Mouse (Mus musculus) bone marrow macrophage, adult 2 months (primary cell): ENCODE measurements around the gene Ldah. TPM values are rescaled to one million over a fixed set of nuclear protein-coding genes. Genes with fewer than 3 reads are reported as not detected.
A peak's percentile ranks its signal among the peaks of the same experiment; 100 is the strongest.

ENCODE experiments used
- H3K27ac ChIP-seq: 2 replicates; pipeline ENCODE4 v1.5.1; 2012; ENCODE audit warnings: low read depth, low read length; ENCODE audit not compliant: insufficient read depth
- H3K4me1 ChIP-seq: 2 replicates; pipeline ENCODE4 v1.6.1; 2012; ENCODE audit warnings: low read length; ENCODE audit not compliant: control insufficient read depth, insufficient read depth
- H3K4me3 ChIP-seq: 2 replicates; pipeline ENCODE4 v1.5.1; 2012; ENCODE audit warnings: mild to moderate bottlenecking, low read length, moderate library complexity; ENCODE audit not compliant: insufficient read depth
- CTCF ChIP-seq: IDR thresholded peaks from 2 replicates; pipeline ENCODE4 v1.5.1; 2012; ENCODE audit warnings: low read depth, mild to moderate bottlenecking, low read length, moderate library complexity
- POLR2A ChIP-seq: IDR thresholded peaks from 2 replicates; pipeline ENCODE4 v1.6.1; 2012; ENCODE audit warnings: mild to moderate bottlenecking, low read depth, low read length, borderline replicate concordance
- polyA plus RNA-seq: library from polyadenylated mRNA; stranded (reverse); fragments of >200 nt; gene quantifications from 2 replicates; pipeline ENCODE4 v1.2.4, GENCODE M21; 2012; ENCODE audit not compliant: missing spikeins, insufficient read depth, insufficient read length

Ldah gene
- polyA plus RNA-seq, 1 experiment, result 47.9 TPM

DNA sequence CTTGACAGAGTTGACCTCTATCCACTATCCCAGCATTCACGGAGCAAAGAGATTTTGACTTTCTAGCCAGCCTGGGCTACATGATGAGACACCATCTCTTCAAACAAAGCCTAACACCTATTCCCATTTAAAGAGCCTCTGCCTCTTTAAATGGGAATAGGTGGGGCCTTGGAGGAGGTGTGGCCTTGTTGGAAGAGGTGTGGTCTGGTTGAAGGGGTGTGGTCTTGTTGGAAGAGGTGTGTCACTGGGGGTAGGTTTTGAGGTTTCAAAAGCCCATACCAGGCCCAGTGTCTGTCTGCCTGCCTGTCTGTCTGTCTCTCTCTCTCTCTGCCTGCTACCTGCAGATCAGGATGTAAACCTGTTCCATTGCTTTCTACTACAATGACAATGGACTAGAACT lies 99.0 kb downstream of the Ldah start:
- Histone ChIP-seq H3K27ac (no peak overlapping the region), H3K4me1 (no peaks in the 10 kb centered on the region), H3K4me3 (no peak overlapping the region)
- TF ChIP-seq POLR2A (no peak), CTCF (no peak)

DNA sequence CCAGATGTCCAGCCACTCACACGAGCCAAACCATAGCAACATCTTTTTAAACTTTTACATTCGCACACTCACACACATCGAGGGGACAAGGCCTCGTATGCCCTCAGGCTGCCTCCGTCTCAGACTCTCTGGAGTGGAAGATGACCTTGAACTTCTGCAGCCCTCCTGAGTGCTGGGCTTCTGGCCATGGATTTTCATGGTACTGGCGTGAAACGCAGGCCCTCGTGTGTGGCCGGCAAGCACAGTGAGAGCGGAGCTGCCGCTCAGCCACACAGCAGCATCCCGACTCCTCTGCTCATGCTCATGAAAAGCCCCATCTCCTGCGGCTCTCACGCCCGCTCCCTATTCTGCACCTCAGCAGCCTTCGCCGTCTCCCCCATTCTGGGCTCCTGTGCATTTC lies 103.1 kb downstream of the Ldah start:
- no peak overlapping the region for H3K4me3 ChIP-seq
- TF ChIP-seq CTCF, result no peak
- TF ChIP-seq POLR2A, result no peak
- H3K27ac ChIP-seq, result no peak overlapping the region
- H3K4me1 ChIP-seq, result peaks cover 8% of the 10 kb centered on the region; the same call in 1 of the 2 replicates

DNA sequence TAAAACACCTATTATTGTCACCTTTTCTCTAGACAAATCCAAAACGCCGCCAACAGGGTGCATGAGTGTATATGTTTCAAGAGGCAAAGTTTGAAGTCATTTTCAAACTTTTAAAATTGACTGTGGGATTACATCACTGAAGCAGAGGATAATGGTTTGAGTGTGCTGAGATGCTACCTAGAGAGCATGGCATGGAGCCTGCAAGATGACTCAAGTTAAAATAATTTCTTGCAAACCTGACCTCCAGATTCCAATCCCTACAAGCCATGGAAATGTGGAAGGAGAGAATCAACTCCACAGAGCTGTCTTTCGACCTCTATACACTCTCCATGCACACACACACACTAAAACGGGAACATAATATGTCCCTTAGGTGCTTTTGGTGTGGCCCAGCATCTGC lies 104.4 kb downstream of the Ldah start:
- H3K27ac ChIP-seq, result no peak overlapping the region
- H3K4me1 ChIP-seq, result peaks cover 8% of the 10 kb centered on the region; the same call in 1 of the 2 replicates
- no peak overlapping the region for H3K4me3 ChIP-seq
- TF ChIP-seq POLR2A, result no peak
- no peak for TF ChIP-seq CTCF

DNA sequence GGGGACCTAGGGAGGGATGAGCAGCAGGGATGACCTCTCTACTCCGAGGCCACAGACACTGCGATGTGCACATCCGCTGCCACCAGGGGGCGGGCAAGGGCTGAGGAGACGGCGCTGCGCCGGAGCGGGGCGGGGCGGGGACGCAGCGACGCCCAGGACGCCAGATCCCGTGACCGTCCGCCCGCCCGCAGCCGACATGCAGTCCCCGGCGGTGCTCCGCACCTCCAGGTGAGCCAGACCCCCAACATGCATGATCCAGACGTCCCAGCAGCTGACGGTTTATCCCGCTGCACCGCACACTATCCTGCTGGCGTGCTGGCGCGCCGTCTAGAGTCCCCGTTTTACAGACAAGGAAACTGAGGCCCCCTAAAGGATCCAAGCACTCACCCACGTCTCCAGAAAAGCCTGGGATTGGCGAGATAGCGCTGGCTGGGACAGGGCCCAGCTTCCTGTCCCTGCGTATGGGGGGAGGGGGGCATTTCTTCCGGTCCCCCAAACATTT lies 105.4 kb downstream of the Ldah start, which contains the start of gene Hs1bp3:
Gene Hs1bp3, plus strand, starts transcription at position 163 of the 502 bp plus-strand sequence.
- Histone ChIP-seq H3K4me3 (peak within 1 kb of the TSS; percentile 84), H3K4me1 (peaks cover 8% of the 10 kb centered on the region; the same call in 1 of the 2 replicates), H3K27ac (peak within 1 kb of the TSS; percentile 31)
- no peak for TF ChIP-seq CTCF
- no peak; the same call in 1 of the 2 replicates for TF ChIP-seq POLR2A

DNA sequence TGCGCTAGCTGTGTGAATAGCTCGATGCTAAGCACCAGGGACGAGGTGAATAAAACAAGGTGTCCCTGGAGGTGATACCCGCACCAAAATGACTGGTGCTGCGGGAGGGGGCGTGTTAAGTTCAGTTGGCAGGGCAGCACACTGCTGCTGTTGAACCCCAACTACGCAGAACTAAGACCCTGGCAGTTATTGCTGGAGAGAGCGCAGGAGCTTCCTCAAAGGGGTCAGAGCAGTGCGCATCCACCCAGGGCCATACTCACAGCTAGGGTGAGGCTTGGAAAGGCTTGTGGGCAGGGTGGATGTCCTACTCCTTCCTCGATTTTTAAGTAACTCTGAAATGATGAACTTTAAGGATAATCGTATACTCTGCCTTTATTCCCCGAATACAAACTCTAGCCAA lies 105.9 kb downstream of the Ldah start:
- H3K4me1 ChIP-seq, result peaks cover 8% of the 10 kb centered on the region; the same call in 1 of the 2 replicates
- TF ChIP-seq CTCF (no peak), POLR2A (no peak)
- peak overlapping the region; percentile 84 for H3K4me3 ChIP-seq
- peak overlapping the region; percentile 31; the same call in 1 of the 2 replicates for H3K27ac ChIP-seq

DNA sequence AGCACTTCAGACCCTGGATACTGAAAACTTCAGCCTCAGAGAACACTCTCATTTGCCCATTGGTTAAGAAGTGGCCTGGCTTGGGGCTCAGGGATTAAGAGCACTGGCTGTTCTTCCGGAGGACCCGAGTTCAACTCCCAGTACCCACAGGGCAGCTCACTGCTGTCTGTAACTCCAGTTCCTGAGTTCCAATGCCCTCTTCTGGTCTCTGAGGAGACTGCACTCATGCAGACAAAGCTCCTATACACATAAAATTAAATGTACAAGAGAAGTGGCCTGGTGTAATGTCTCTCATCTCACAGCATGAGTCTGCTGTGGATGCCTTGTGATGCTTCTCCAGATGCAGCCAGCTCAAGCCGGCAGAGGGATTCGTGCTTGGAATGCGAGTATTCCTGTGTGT lies 108.6 kb downstream of the Ldah start:
- H3K4me3 ChIP-seq, result no peak overlapping the region
- TF ChIP-seq CTCF, result no peak

DNA sequence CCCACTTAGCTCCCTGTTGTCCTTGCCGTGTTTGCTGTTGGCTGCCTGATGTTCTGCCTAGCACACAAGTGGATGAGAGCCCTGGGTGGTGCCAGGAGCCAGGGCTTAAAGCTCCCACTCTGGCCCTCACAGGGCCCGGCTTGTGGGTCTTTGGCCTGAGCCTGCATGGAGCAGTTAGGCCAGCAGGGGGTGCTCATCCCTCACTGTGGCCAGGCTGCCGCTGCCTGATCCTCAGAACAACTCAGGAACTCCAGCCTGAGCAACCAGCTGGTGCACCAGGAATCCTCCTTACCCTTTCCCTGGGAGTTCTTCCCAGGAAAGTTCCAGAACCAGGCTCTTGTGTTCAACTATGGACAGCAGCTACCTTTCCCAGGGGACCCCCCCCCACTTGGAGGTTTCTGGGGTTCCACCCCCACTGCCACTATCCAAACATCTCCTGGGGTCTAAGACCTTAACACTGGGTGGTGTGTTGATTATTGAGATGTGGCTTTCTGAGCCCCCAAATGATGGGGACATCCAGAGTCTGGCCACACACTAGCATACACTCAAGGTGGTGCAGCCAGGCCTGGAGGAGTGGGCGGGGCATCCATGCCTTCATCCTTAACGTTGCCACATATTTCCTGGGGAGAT lies 112.3 kb downstream of the Ldah start:
- Histone ChIP-seq H3K27ac (no peak overlapping the region), H3K4me3 (no peak overlapping the region), H3K4me1 (no peaks in the 10 kb centered on the region)
- TF ChIP-seq CTCF (peak; percentile 72), POLR2A (no peak)

More for the DNA sequence above, 108.6 kb downstream of the Ldah start:
- Histone ChIP-seq H3K4me1 (peaks cover 8% of the 10 kb centered on the region; the same call in 1 of the 2 replicates), H3K27ac (no peak overlapping the region)

DNA sequence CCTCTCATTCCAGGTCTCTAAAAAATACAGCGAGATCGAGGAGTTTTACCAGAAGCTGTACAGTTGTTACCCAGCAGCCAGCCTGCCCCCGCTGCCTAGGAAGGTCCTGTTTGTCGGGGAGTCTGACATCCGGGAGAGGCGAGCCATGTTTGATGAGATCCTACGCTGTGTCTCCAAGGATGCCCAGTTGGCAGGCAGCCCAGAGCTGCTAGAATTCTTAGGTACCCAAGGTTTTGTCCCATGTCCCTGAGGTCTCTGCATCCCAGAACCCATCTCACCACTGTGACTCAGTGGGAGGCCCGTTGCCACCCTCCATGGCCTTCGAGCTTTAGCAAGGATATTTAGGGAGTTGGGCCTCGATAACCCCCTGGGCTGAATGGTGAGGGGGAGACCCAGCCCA lies 113.6 kb downstream of the Ldah start:
- no peak overlapping the region for H3K27ac ChIP-seq
- TF ChIP-seq CTCF (no peak), POLR2A (no peak)
- no peak overlapping the region for H3K4me3 ChIP-seq
- H3K4me1 ChIP-seq, result no peaks in the 10 kb centered on the region

DNA sequence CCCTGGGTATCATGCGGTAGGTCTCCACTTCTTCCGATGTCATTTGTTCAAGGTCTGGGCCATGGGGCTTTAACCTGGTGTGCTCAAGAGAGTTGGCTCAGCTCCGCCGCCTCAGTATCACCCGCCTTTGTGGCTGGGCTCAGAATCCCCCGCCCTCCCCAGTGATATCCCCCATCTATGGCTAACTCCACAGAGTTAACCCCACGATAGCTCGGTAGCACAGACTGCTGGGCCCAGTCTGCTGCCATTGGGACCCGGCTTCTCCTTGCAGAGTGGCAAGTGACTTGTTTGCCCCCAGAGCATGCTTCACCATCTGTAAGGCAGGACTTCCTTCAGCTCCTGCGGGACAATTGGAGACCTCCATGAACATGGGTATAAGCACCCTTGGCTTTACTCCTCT lies 116.2 kb downstream of the Ldah start:
- Histone ChIP-seq H3K27ac (no peak overlapping the region), H3K4me1 (no peaks in the 10 kb centered on the region), H3K4me3 (no peak overlapping the region)
- no peak for TF ChIP-seq CTCF
- no peak for TF ChIP-seq POLR2A

DNA sequence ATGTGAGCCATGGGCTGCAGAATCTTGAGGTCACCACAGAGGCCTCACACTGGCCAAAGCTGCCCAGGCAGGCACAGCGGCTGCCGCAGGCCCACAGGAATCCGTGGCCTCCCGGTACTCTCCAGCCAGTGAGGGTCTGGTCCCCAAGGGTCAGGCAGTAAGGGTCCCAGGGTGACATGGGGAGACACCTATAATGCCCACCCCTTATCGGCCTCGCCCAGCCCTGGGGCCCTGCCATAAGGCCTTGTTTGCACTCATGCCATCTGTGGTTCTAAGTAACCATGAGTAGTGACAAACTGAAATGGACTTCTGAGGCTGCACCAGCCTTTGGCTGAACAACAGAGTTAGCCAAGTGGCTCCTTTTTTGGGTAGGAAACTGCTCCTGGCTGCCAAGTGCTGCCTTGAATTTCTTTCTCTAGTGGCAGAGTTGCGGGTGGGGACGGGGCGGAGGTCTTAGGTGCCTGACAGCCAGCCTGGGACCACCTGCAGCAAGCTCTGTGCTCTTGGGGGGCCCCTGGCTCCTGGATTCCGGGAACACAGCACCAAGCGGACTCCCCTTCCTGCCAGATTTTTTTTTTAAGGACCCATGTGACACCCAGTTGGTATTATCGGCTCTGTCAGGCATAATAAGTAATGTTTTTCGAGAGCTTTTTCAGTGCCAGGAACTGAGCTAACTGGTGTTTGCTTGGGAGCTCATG lies 117.5 kb downstream of the Ldah start:
- Histone ChIP-seq H3K27ac (no peak overlapping the region), H3K4me1 (no peaks in the 10 kb centered on the region)
- TF ChIP-seq CTCF, result no peak
- TF ChIP-seq POLR2A, result no peak

More for the DNA sequence above, 117.5 kb downstream of the Ldah start:
- no peak overlapping the region for H3K4me3 ChIP-seq
